Mouse (Mus musculus): ENCODE measurements at regions not wholly inside any gene's neighbourhood (a gene's known extent, or its start where the extent isn't known, plus 50 kb on each side); places are given as distances from the start of the nearest gene placed in this dataset.

DNA sequence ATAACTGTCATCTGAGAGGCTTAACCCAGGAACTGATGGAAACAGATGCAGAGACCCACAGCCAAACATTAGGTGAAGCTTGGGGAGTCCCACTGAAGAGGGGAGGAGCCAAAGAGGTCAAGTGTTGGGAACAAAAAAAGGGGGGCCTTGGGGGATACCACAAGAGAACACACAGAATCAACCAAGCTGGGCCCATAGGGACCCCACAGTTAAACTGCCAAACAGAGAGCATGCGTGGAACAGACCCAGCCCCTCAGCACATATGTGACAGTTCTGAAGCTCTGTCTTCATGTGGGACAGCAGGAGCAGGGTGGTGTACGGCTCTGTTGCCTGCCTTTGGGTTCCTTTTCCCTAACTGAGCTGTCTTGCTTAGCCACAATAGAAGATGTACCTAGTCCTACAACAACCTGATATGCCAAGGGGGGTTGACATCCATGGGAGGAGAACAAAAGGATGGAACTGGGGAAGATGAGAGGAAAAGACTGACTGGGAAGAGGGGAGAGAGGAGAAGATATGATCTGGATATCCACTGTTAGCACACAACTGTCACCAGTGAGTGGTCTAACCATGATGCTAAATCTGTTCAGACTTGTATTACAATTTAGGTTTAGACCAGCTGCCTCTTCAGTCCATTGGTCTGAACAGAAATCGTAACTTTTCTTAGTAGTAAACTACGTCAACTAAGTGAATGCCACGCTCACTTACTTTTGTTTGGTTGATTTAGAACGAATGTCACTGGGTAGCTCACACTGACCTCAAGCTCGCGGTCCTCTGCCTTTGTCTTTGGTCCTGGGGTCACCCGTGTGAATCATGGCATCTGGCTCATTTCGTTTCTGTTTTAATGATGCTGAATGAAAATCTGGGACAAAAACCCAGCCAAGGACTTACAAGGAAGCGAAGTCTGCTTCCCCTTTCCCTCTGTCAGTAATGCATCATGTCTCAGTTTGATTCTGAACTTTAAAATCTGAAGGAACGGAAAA is 83.3 kb upstream of the Ralgps2 start:
- TF ChIP-seq CTCF (IDR thresholded peaks at IDR 0.05; ENCODE audit: borderline replicate concordance, extremely low read depth, insufficient read depth, insufficient read length) (no peak), POLR2A (IDR thresholded peaks at IDR 0.05; ENCODE audit: borderline replicate concordance, extremely low read depth, insufficient read depth, insufficient read length, poor library complexity, severe bottlenecking) (no peak)

All from brain, embryonic 14.5 days (tissue).